Mouse (Mus musculus): ENCODE measurements around the gene Zfp189. TPM values are rescaled to one million over a fixed set of nuclear protein-coding genes. Genes with fewer than 3 reads are reported as not detected.

Zfp189 gene
- total RNA-seq, 2 experiments from 2014 or later = 8.7 to 10.1 TPM

- intact Hi-C loops (cut with DNase I) = no loop called here
These were observed 14.1 kb downstream of the Zfp189 start for GRCm38 (mm10) chr4:49535036-49535435.

GRCm38 (mm10) chr4:49535675-49536294 is 14.8 kb downstream of the Zfp189 start:
- no peak for DNase-seq (ENCODE audit: low spot score in 2 of 2)
- intact Hi-C loops (cut with DNase I) = no loop called here

More at GRCm38 (mm10) chr4:49535036-49535435, 14.1 kb downstream of the Zfp189 start:
- no peak for DNase-seq (ENCODE audit: low spot score in 2 of 2)

- DNase-seq (ENCODE audit: low spot score in 2 of 2) = no peak
- intact Hi-C loops (cut with DNase I) = no loop called here
These were observed 15.7 kb downstream of the Zfp189 start for GRCm38 (mm10) chr4:49536671-49537070.

GRCm38 (mm10) chr4:49539665-49540064 is 18.7 kb downstream of the Zfp189 start:
- intact Hi-C loops (cut with DNase I) = no loop called here
- no peak for DNase-seq (ENCODE audit: low spot score in 2 of 2)

GRCm38 (mm10) chr4:49540966-49541365 is 20.0 kb downstream of the Zfp189 start:
- DNase-seq (ENCODE audit: low spot score in 2 of 2) = no peak
- intact Hi-C loops (cut with DNase I) = no loop called here

- no peak for DNase-seq (ENCODE audit: low spot score in 2 of 2)
These were observed 25.1 kb downstream of the Zfp189 start for GRCm38 (mm10) chr4:49546026-49546425.

GRCm38 (mm10) chr4:49546873-49547543 is 26.0 kb downstream of the Zfp189 start:
- no peak for DNase-seq (ENCODE audit: low spot score in 2 of 2)
- intact Hi-C loops (cut with DNase I) = no loop called here

More at GRCm38 (mm10) chr4:49546026-49546425, 25.1 kb downstream of the Zfp189 start:
- intact Hi-C loops (cut with DNase I) = no loop called here

- intact Hi-C loops (cut with DNase I) = no loop called here
- no peak for DNase-seq (ENCODE audit: low spot score in 2 of 2)
These were observed 26.7 kb downstream of the Zfp189 start for GRCm38 (mm10) chr4:49547544-49548219.

- no peak for DNase-seq (ENCODE audit: low spot score in 2 of 2)
- intact Hi-C loops (cut with DNase I) = no loop called here
These were observed 28.4 kb downstream of the Zfp189 start, which contains the start of gene Aldob for GRCm38 (mm10) chr4:49549383-49549782. Gene Aldob (minus strand): TSS chr4:49549546.

- DNase-seq (ENCODE audit: low spot score in 2 of 2) = no peak
- intact Hi-C loops (cut with DNase I) = no loop called here
These were observed 32.4 kb downstream of the Zfp189 start for GRCm38 (mm10) chr4:49553380-49553779.

GRCm38 (mm10) chr4:49557375-49557774 is 36.4 kb downstream of the Zfp189 start:
- DNase-seq (ENCODE audit: low spot score in 2 of 2) = no peak
- intact Hi-C loops (cut with DNase I) = no loop called here

GRCm38 (mm10) chr4:49558181-49558580 is 37.2 kb downstream of the Zfp189 start:
- no peak for DNase-seq (ENCODE audit: low spot score in 2 of 2)
- intact Hi-C loops (cut with DNase I) = no loop called here

GRCm38 (mm10) chr4:49559915-49560772 is 39.2 kb downstream of the Zfp189 start:
- DNase-seq (ENCODE audit: low spot score in 2 of 2) = peak; percentile 33 to 37
- intact Hi-C loops (cut with DNase I) = no loop called here

GRCm38 (mm10) chr4:49567613-49568012 is 46.6 kb downstream of the Zfp189 start:
- intact Hi-C loops (cut with DNase I) = loop anchor here (1.0 kb wide), 1 partner anchor 60 kb away; no protein-coding TSS in a partner anchor

GRCm38 (mm10) chr4:49572194-49572593 is 51.2 kb downstream of the Zfp189 start:
- intact Hi-C loops (cut with DNase I) = no loop called here
- no peak for DNase-seq (ENCODE audit: low spot score in 2 of 2)

More at GRCm38 (mm10) chr4:49567613-49568012, 46.6 kb downstream of the Zfp189 start:
- DNase-seq (ENCODE audit: low spot score in 2 of 2) = peak; percentile 46 to 61

Other genes with a start within 250 kb of the Zfp189 start
- not detected for gene Acnat2, start 113.0 kb upstream of the Zfp189 start, total RNA-seq (2021)
- not detected for gene Acnat1, start 47.3 kb upstream of the Zfp189 start, total RNA-seq (2021)
- gene Baat, start 14.6 kb upstream of the Zfp189 start, total RNA-seq (2021) = under 1 TPM in 1 of 2 experiments, not detected in 1; 0.41 TPM
- gene Mrpl50, start 83 bp upstream of the Zfp189 start, total RNA-seq (2021) = 10 to 100 TPM; 28.4 to 30.0 TPM
- gene Aldob, start 28.4 kb downstream of the Zfp189 start, total RNA-seq (2021) = 1 to 10 TPM; 1.4 to 2.2 TPM
- 10 to 100 TPM; 63.5 to 76.9 TPM for gene Tmem246, start 76.7 kb downstream of the Zfp189 start, total RNA-seq (2021)
- gene Rnf20, start 110.8 kb downstream of the Zfp189 start, total RNA-seq (2021) = 10 to 100 TPM; 55.4 to 82.7 TPM
- gene Ppp3r2, start 160.8 kb downstream of the Zfp189 start, total RNA-seq (2021) = under 1 TPM; 0.17 to 0.79 TPM